Mouse (Mus musculus): ENCODE data around the gene 4930583I09Rik.

- TF ChIP-seq REST (IDR thresholded peaks at IDR 0.05; ENCODE audit: insufficient read depth, insufficient read length) (no peak), POLR2A (IDR thresholded peaks at IDR 0.05; ENCODE audit: insufficient read length, low read depth) (no peak), MYOG (IDR thresholded peaks at IDR 0.05; ENCODE audit: control insufficient read depth in 1 of 3, insufficient read depth in 1 of 3, insufficient read length in 2 of 3, low read depth in 2 of 3) (no peak), E2F4 (IDR thresholded peaks at IDR 0.05; ENCODE audit: insufficient read depth) (no peak)
Measured at GRCm38 (mm10) chr17:64833071-64833470, 2.8 kb downstream of the 4930583I09Rik start.

All from myocyte (in vitro differentiated cells).